Mouse (Mus musculus) heart, embryonic 10.5 days (tissue): ENCODE measurements around the gene Gtdc1. TPM values are rescaled to one million over a fixed set of nuclear protein-coding genes. Genes with fewer than 3 reads are reported as not detected.

Experiments
- DNase-seq: peaks from one replicate; pipeline ENCODE4 v3.0.0-alpha.2; 2017; ENCODE audit warnings: low spot score
- H3K27ac ChIP-seq: fragments of 300-500 bp; sonication (generic); 2 replicates; pipeline ENCODE4 v1.5.1; 2016; ENCODE audit warnings: mild to moderate bottlenecking
- H3K27me3 ChIP-seq: fragments of 300-500 bp; sonication (generic); 2 replicates; pipeline ENCODE4 v1.6.1; 2016; ENCODE audit warnings: mild to moderate bottlenecking; ENCODE audit not compliant: poor library complexity, insufficient read depth, severe bottlenecking
- H3K36me3 ChIP-seq: fragments of 300-500 bp; sonication (generic); 2 replicates; pipeline ENCODE4 v1.6.1; 2016; ENCODE audit warnings: mild to moderate bottlenecking, moderate library complexity
- H3K4me1 ChIP-seq: fragments of 300-500 bp; sonication (generic); 2 replicates; pipeline ENCODE4 v1.6.1; 2016; ENCODE audit warnings: mild to moderate bottlenecking
- H3K4me3 ChIP-seq: fragments of 300-500 bp; sonication (generic); 2 replicates; pipeline ENCODE4 v1.5.1; 2016; ENCODE audit warnings: mild to moderate bottlenecking, moderate library complexity
- H3K9me3 ChIP-seq: fragments of 300-500 bp; sonication (generic); 2 replicates; pipeline ENCODE4 v1.6.1; 2016; ENCODE audit warnings: mild to moderate bottlenecking, moderate library complexity
- WGBS: fragments of 180-500 bp; shearing (Covaris S2); methylation state at CpG from one replicate; pipeline ENCODE4 v1.1.7; 2016; 5-methylcytosine and 5-hydroxymethylcytosine counted together
- polyA plus RNA-seq: library from polyadenylated mRNA; unstranded; fragments of >200 nt; fragmentation: Nextera tagmentation; extraction: Ambion mirVana; gene quantifications from 2 replicates; pipeline ENCODE4 v1.2.1, GENCODE M21; 2016

Gene Gtdc1
- polyA plus RNA-seq, 1 experiment from 2014 or later: 10.5 TPM

GRCm38 (mm10) chr2:44664049-44664448, 263.4 kb downstream of the Gtdc1 start:
- Histone ChIP-seq H3K4me3 (no peak overlapping the region), H3K27me3 (no peaks in the 10 kb centered on the region), H3K36me3 (no peaks in the 10 kb centered on the region), H3K4me1 (no peaks in the 10 kb centered on the region), H3K9me3 (no peaks in the 10 kb centered on the region), H3K27ac (no peak overlapping the region)
- 84% methylated on average over 7 of the region's 7 CpGs for WGBS
- no peak for DNase-seq

- DNase-seq: no peak
- Histone ChIP-seq H3K36me3 (no peaks in the 10 kb centered on the region), H3K9me3 (no peaks in the 10 kb centered on the region), H3K4me3 (no peak overlapping the region), H3K27me3 (no peaks in the 10 kb centered on the region), H3K4me1 (no peaks in the 10 kb centered on the region), H3K27ac (no peak overlapping the region)
- 54% methylated on average over 2 of the region's 2 CpGs for WGBS
These were observed 267.6 kb downstream of the Gtdc1 start for GRCm38 (mm10) chr2:44659870-44660269.

GRCm38 (mm10) chr2:44659011-44659410, 268.4 kb downstream of the Gtdc1 start:
- Histone ChIP-seq H3K27ac (no peak overlapping the region), H3K4me1 (no peaks in the 10 kb centered on the region), H3K36me3 (no peaks in the 10 kb centered on the region), H3K27me3 (no peaks in the 10 kb centered on the region), H3K9me3 (no peaks in the 10 kb centered on the region), H3K4me3 (no peak overlapping the region)
- DNase-seq: no peak

- H3K4me3 ChIP-seq: no peak overlapping the region
- no peak for DNase-seq
- no peaks in the 10 kb centered on the region for H3K4me1 ChIP-seq
- no peaks in the 10 kb centered on the region for H3K9me3 ChIP-seq
- H3K27ac ChIP-seq: no peak overlapping the region
- no peaks in the 10 kb centered on the region for H3K27me3 ChIP-seq
- no peaks in the 10 kb centered on the region for H3K36me3 ChIP-seq
- WGBS: 86% methylated on average over 3 of the region's 3 CpGs
These were observed 278.9 kb downstream of the Gtdc1 start for GRCm38 (mm10) chr2:44648537-44648936.

- H3K9me3 ChIP-seq: no peaks in the 10 kb centered on the region
These were observed 281.1 kb downstream of the Gtdc1 start for GRCm38 (mm10) chr2:44646398-44646797.

GRCm38 (mm10) chr2:44639370-44639769, 288.1 kb downstream of the Gtdc1 start:
- Histone ChIP-seq H3K27me3 (no peaks in the 10 kb centered on the region), H3K4me1 (no peaks in the 10 kb centered on the region), H3K4me3 (no peak overlapping the region), H3K9me3 (no peaks in the 10 kb centered on the region), H3K36me3 (no peaks in the 10 kb centered on the region), H3K27ac (no peak overlapping the region)
- WGBS: 43% methylated on average over 2 of the region's 2 CpGs
- DNase-seq: no peak

More at GRCm38 (mm10) chr2:44646398-44646797, 281.1 kb downstream of the Gtdc1 start:
- no peak for DNase-seq
- no peak overlapping the region for H3K27ac ChIP-seq
- no peaks in the 10 kb centered on the region for H3K27me3 ChIP-seq
- WGBS: 83% methylated on average over 6 of the region's 6 CpGs
- H3K4me3 ChIP-seq: no peak overlapping the region
- H3K4me1 ChIP-seq: no peaks in the 10 kb centered on the region
- no peaks in the 10 kb centered on the region for H3K36me3 ChIP-seq

GRCm38 (mm10) chr2:44638157-44638556, 289.3 kb downstream of the Gtdc1 start:
- no peaks in the 10 kb centered on the region for H3K4me1 ChIP-seq
- WGBS: 83% methylated on average over 4 of the region's 4 CpGs
- no peak for DNase-seq
- H3K27ac ChIP-seq: no peak overlapping the region
- no peaks in the 10 kb centered on the region for H3K9me3 ChIP-seq
- H3K27me3 ChIP-seq: no peaks in the 10 kb centered on the region
- no peak overlapping the region for H3K4me3 ChIP-seq
- no peaks in the 10 kb centered on the region for H3K36me3 ChIP-seq

- WGBS: 77% methylated on average over 8 of the region's 8 CpGs
- no peaks in the 10 kb centered on the region for H3K4me1 ChIP-seq
- H3K36me3 ChIP-seq: no peaks in the 10 kb centered on the region
- no peak overlapping the region for H3K4me3 ChIP-seq
- no peak overlapping the region for H3K27ac ChIP-seq
- no peaks in the 10 kb centered on the region for H3K9me3 ChIP-seq
- no peak for DNase-seq
- H3K27me3 ChIP-seq: no peaks in the 10 kb centered on the region
These were observed 293.5 kb downstream of the Gtdc1 start for GRCm38 (mm10) chr2:44633971-44634370.

- no peak overlapping the region for H3K4me3 ChIP-seq
- DNase-seq: no peak
- no peaks in the 10 kb centered on the region for H3K4me1 ChIP-seq
- no peaks in the 10 kb centered on the region for H3K36me3 ChIP-seq
- no peaks in the 10 kb centered on the region for H3K27me3 ChIP-seq
- WGBS: 88% methylated on average over 5 of the region's 5 CpGs
- no peak overlapping the region for H3K27ac ChIP-seq
- no peaks in the 10 kb centered on the region for H3K9me3 ChIP-seq
These were observed 294.4 kb downstream of the Gtdc1 start for GRCm38 (mm10) chr2:44633064-44633463.

GRCm38 (mm10) chr2:44632584-44632983, 294.9 kb downstream of the Gtdc1 start:
- Histone ChIP-seq H3K27me3 (no peaks in the 10 kb centered on the region), H3K4me3 (no peak overlapping the region), H3K27ac (no peak overlapping the region), H3K36me3 (no peaks in the 10 kb centered on the region), H3K9me3 (no peaks in the 10 kb centered on the region), H3K4me1 (no peaks in the 10 kb centered on the region)
- no peak for DNase-seq
- 75% methylated on average over 10 of the region's 10 CpGs for WGBS

GRCm38 (mm10) chr2:44631064-44631463, 296.4 kb downstream of the Gtdc1 start:
- no peak for DNase-seq
- no peaks in the 10 kb centered on the region for H3K4me1 ChIP-seq
- 71% methylated on average over 3 of the region's 3 CpGs for WGBS

GRCm38 (mm10) chr2:44628778-44629177, 298.7 kb downstream of the Gtdc1 start:
- H3K4me1 ChIP-seq: no peaks in the 10 kb centered on the region
- no peak for DNase-seq
- no peak overlapping the region for H3K4me3 ChIP-seq
- no peaks in the 10 kb centered on the region for H3K36me3 ChIP-seq
- no peaks in the 10 kb centered on the region for H3K27me3 ChIP-seq
- no peak overlapping the region for H3K27ac ChIP-seq
- 70% methylated on average over 1 of the region's 1 CpGs for WGBS
- no peaks in the 10 kb centered on the region for H3K9me3 ChIP-seq

More at GRCm38 (mm10) chr2:44631064-44631463, 296.4 kb downstream of the Gtdc1 start:
- Histone ChIP-seq H3K36me3 (no peaks in the 10 kb centered on the region), H3K27me3 (no peaks in the 10 kb centered on the region), H3K9me3 (no peaks in the 10 kb centered on the region), H3K4me3 (no peak overlapping the region), H3K27ac (no peak overlapping the region)

GRCm38 (mm10) chr2:44625154-44625553, 302.3 kb downstream of the Gtdc1 start:
- WGBS: 80% methylated on average over 3 of the region's 3 CpGs
- DNase-seq: no peak
- H3K27ac ChIP-seq: no peak overlapping the region
- H3K27me3 ChIP-seq: no peaks in the 10 kb centered on the region
- H3K4me3 ChIP-seq: no peak overlapping the region
- no peaks in the 10 kb centered on the region for H3K36me3 ChIP-seq
- H3K9me3 ChIP-seq: no peaks in the 10 kb centered on the region
- no peaks in the 10 kb centered on the region for H3K4me1 ChIP-seq

GRCm38 (mm10) chr2:44622471-44622870, 305.0 kb downstream of the Gtdc1 start:
- no peaks in the 10 kb centered on the region for H3K36me3 ChIP-seq
- 89% methylated on average over 3 of the region's 3 CpGs for WGBS
- H3K27me3 ChIP-seq: no peaks in the 10 kb centered on the region
- H3K9me3 ChIP-seq: no peaks in the 10 kb centered on the region
- DNase-seq: no peak
- no peak overlapping the region for H3K4me3 ChIP-seq
- no peak overlapping the region for H3K27ac ChIP-seq
- H3K4me1 ChIP-seq: no peaks in the 10 kb centered on the region
